Mouse (Mus musculus): ENCODE data around the gene Hnrnpl. TPM values are rescaled to one million over a fixed set of nuclear protein-coding genes. Genes with fewer than 3 reads are reported as not detected.

Gene Hnrnpl
- polyA plus RNA-seq, 1 experiment from 2014 or later: 265 TPM

GRCm38 (mm10) chr7:28806869-28807268 lies 1.5 kb upstream of the Hnrnpl start:
- Histone ChIP-seq H3K9me3 (replicated peaks) (no peaks in the 10 kb centered on the region), H3K4me2 (no peak overlapping the region), H3K4me1 (peaks cover 44% of the 10 kb centered on the region), H3K27me3 (no peaks in the 10 kb centered on the region), H3K4me3 (replicated peaks) (no peak overlapping the region), H3K9ac (no peak overlapping the region), H3K36me3 (peaks cover 1% of the 10 kb centered on the region; the same call in 1 of the 2 replicates), H3K27ac (no peak overlapping the region)
- 72% methylated on average over 4 of the region's 4 CpGs for WGBS
- ATAC-seq (replicated peaks; ENCODE audit: low FRiP score): no peak

- peak overlapping the region; percentile 100 for H3K27ac ChIP-seq
- H3K27me3 ChIP-seq: no peaks in the 10 kb centered on the region
- H3K9me3 ChIP-seq (replicated peaks): no peaks in the 10 kb centered on the region
- H3K4me2 ChIP-seq: peak overlapping the region; percentile 71
- H3K36me3 ChIP-seq: peaks cover 10% of the 10 kb centered on the region
- peak overlapping the region; percentile 84 for H3K4me3 ChIP-seq (replicated peaks)
- peaks cover 44% of the 10 kb centered on the region for H3K4me1 ChIP-seq
- H3K9ac ChIP-seq: peak overlapping the region; percentile 96
- ATAC-seq (replicated peaks; ENCODE audit: low FRiP score): no peak
- 44% methylated on average over 6 of the region's 8 CpGs for WGBS
Measured at GRCm38 (mm10) chr7:28807641-28808220, 610 bp upstream of the Hnrnpl start.

- Histone ChIP-seq H3K4me1 (peaks cover 44% of the 10 kb centered on the region), H3K27ac (peak overlapping the region; percentile 100), H3K9ac (peak overlapping the region; percentile 96), H3K9me3 (replicated peaks) (no peaks in the 10 kb centered on the region), H3K4me3 (replicated peaks) (peak overlapping the region; percentile 84), H3K36me3 (peaks cover 22% of the 10 kb centered on the region), H3K4me2 (peak overlapping the region; percentile 71), H3K27me3 (no peaks in the 10 kb centered on the region)
- WGBS: 0% methylated on average over 14 of the region's 32 CpGs
- peak; percentile 74 for ATAC-seq (replicated peaks; ENCODE audit: low FRiP score)
Measured at GRCm38 (mm10) chr7:28808957-28809393, 634 bp downstream of the Hnrnpl start.

- Histone ChIP-seq H3K4me1 (peaks cover 44% of the 10 kb centered on the region), H3K27ac (peak overlapping the region; percentile 100), H3K27me3 (no peaks in the 10 kb centered on the region), H3K36me3 (peaks cover 28% of the 10 kb centered on the region), H3K9ac (peak overlapping the region; percentile 96), H3K4me2 (peak overlapping the region; percentile 71), H3K9me3 (replicated peaks) (no peaks in the 10 kb centered on the region), H3K4me3 (replicated peaks) (peak overlapping the region; percentile 84)
- under 1% methylated on average over 35 of the region's 35 CpGs for WGBS
- ATAC-seq (replicated peaks; ENCODE audit: low FRiP score): peak; percentile 27
Measured at GRCm38 (mm10) chr7:28809401-28810089, 1.2 kb downstream of the Hnrnpl start.

- Histone ChIP-seq H3K36me3 (peaks cover 37% of the 10 kb centered on the region), H3K27ac (peak overlapping the region; percentile 100), H3K9me3 (replicated peaks) (no peaks in the 10 kb centered on the region), H3K4me2 (peak overlapping the region; percentile 72), H3K4me3 (replicated peaks) (peak overlapping the region; percentile 84), H3K9ac (peak overlapping the region; percentile 96), H3K4me1 (peaks cover 48% of the 10 kb centered on the region), H3K27me3 (no peaks in the 10 kb centered on the region)
- peak; percentile 92 for ATAC-seq (replicated peaks; ENCODE audit: low FRiP score)
- WGBS: under 1% methylated on average over 70 of the region's 70 CpGs
Measured at GRCm38 (mm10) chr7:28810107-28811066, 2.0 kb downstream of the Hnrnpl start.

- Histone ChIP-seq H3K9ac (peak overlapping the region; percentile 90), H3K4me2 (peak overlapping the region; percentile 72), H3K4me3 (replicated peaks) (peak overlapping the region; percentile 84), H3K27me3 (no peaks in the 10 kb centered on the region), H3K36me3 (peaks cover 45% of the 10 kb centered on the region), H3K9me3 (replicated peaks) (no peaks in the 10 kb centered on the region), H3K27ac (peak overlapping the region; percentile 99), H3K4me1 (peaks cover 56% of the 10 kb centered on the region)
- peak; percentile 34 for ATAC-seq (replicated peaks; ENCODE audit: low FRiP score)
- WGBS: under 1% methylated on average over 40 of the region's 40 CpGs
Measured at GRCm38 (mm10) chr7:28811228-28811627, 2.9 kb downstream of the Hnrnpl start.

GRCm38 (mm10) chr7:28811640-28812275 lies 3.4 kb downstream of the Hnrnpl start:
- Histone ChIP-seq H3K4me1 (peaks cover 58% of the 10 kb centered on the region), H3K9me3 (replicated peaks) (no peaks in the 10 kb centered on the region), H3K4me2 (peak overlapping the region; percentile 72), H3K27me3 (no peaks in the 10 kb centered on the region), H3K9ac (peak overlapping the region; percentile 90), H3K4me3 (replicated peaks) (peak overlapping the region; percentile 84), H3K27ac (peak overlapping the region; percentile 99), H3K36me3 (peaks cover 50% of the 10 kb centered on the region)
- 3% methylated on average over 7 of the region's 7 CpGs for WGBS
- no peak for ATAC-seq (replicated peaks; ENCODE audit: low FRiP score)

- no peaks in the 10 kb centered on the region for H3K27me3 ChIP-seq
- peak overlapping the region; percentile 72 for H3K4me2 ChIP-seq
- H3K4me1 ChIP-seq: peaks cover 65% of the 10 kb centered on the region
- no peaks in the 10 kb centered on the region for H3K9me3 ChIP-seq (replicated peaks)
- WGBS: 51% methylated on average over 4 of the region's 4 CpGs
- peak overlapping the region; percentile 99 for H3K27ac ChIP-seq
- peak overlapping the region; percentile 84 for H3K4me3 ChIP-seq (replicated peaks)
- no peak for ATAC-seq (replicated peaks; ENCODE audit: low FRiP score)
- peaks cover 57% of the 10 kb centered on the region for H3K36me3 ChIP-seq
- H3K9ac ChIP-seq: peak overlapping the region; percentile 90
Measured at GRCm38 (mm10) chr7:28812436-28812835, 4.1 kb downstream of the Hnrnpl start.

- 74% methylated on average over 5 of the region's 5 CpGs for WGBS
- Histone ChIP-seq H3K4me2 (peak overlapping the region; percentile 72), H3K9ac (0 out of 2 replicates have a peak overlapping the region, but pooled peaks have one; percentile 90), H3K27ac (peak overlapping the region; percentile 99), H3K4me3 (replicated peaks) (peak overlapping the region; percentile 84), H3K27me3 (no peaks in the 10 kb centered on the region), H3K36me3 (peaks cover 62% of the 10 kb centered on the region), H3K9me3 (replicated peaks) (no peaks in the 10 kb centered on the region), H3K4me1 (peaks cover 65% of the 10 kb centered on the region)
- no peak for ATAC-seq (replicated peaks; ENCODE audit: low FRiP score)
Measured at GRCm38 (mm10) chr7:28812949-28813348, 4.6 kb downstream of the Hnrnpl start.

- Histone ChIP-seq H3K4me2 (peak overlapping the region; percentile 4; the same call in 1 of the 2 replicates), H3K27ac (0 out of 2 replicates have a peak overlapping the region, but pooled peaks have one; percentile 15), H3K9ac (no peak overlapping the region; the same call in 1 of the 2 replicates), H3K4me3 (replicated peaks) (no peak overlapping the region), H3K9me3 (replicated peaks) (no peaks in the 10 kb centered on the region), H3K27me3 (no peaks in the 10 kb centered on the region), H3K4me1 (peaks cover 72% of the 10 kb centered on the region), H3K36me3 (peaks cover 77% of the 10 kb centered on the region)
- no peak for ATAC-seq (replicated peaks; ENCODE audit: low FRiP score)
- WGBS: 90% methylated on average over 5 of the region's 5 CpGs
Measured at GRCm38 (mm10) chr7:28814306-28815034, 6.1 kb downstream of the Hnrnpl start.

- H3K4me3 ChIP-seq (replicated peaks): no peak overlapping the region
- 89% methylated on average over 9 of the region's 9 CpGs for WGBS
- peaks cover 79% of the 10 kb centered on the region for H3K4me1 ChIP-seq
Measured at GRCm38 (mm10) chr7:28815230-28815629, 6.9 kb downstream of the Hnrnpl start.

More at GRCm38 (mm10) chr7:28815230-28815629, 6.9 kb downstream of the Hnrnpl start:
- Histone ChIP-seq H3K36me3 (peaks cover 85% of the 10 kb centered on the region), H3K9me3 (replicated peaks) (no peaks in the 10 kb centered on the region), H3K27me3 (no peaks in the 10 kb centered on the region), H3K4me2 (no peak overlapping the region), H3K9ac (no peak overlapping the region), H3K27ac (no peak overlapping the region)
- no peak for ATAC-seq (replicated peaks; ENCODE audit: low FRiP score)
